Mouse (Mus musculus) G1E-ER4 (cell line): ENCODE measurements around the gene Traf6. TPM values are rescaled to one million over a fixed set of nuclear protein-coding genes. Genes with fewer than 3 reads are reported as not detected.

Experiments used
- GATA1 ChIP-seq: IDR thresholded peaks from one replicate; pipeline ENCODE4 v1.8.0; 2012; ENCODE audit warnings: low read length, inconsistent platforms
- polyA plus RNA-seq: library from polyadenylated mRNA; stranded (reverse); fragments of >175 nt; gene quantifications from 2 replicates; pipeline ENCODE4 v1.2.3, GENCODE M21; 2012

Traf6 gene
- polyA plus RNA-seq, 1 experiment = 2.5 TPM

DNA sequence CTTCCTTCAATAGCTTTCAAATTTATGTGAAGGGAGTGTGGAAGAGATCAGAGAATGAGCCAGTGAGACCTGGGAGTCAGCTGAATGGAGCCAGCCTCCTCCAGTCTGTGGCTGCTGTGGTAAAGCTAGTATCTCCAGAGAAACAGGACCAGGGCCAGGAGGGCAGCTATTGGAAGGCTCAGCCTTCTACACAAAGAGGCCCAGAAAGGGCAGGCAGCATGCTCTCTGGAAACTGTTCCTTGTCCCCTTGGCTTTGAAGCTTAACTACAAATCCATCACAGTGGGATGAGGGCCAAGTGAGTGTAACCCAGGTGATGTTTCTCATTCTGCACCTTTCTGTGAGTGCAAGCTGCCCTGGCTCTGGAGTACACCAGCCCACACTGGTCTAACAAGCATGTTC is 49.6 kb downstream of the Traf6 start:
- TF ChIP-seq GATA1 = no peak

DNA sequence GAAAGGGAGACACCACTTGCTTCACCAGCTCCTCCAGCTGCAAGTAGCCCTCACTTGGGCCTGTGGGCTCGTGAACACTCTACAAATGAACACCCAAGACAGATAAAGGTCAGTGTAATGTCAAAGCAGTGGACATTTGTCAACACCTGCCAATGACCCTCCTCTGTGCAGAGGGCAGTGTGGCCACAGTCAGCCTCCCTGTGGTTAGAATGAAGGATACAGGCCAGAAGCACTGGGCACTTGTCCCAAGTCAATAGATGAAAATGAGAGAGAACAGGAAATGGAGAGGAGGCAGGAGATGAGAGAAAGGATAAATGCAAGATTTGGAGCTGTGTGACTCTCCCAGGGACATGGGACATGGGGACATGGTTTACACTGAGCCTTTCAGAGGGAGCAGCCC is 51.2 kb downstream of the Traf6 start:
- no peak for TF ChIP-seq GATA1

DNA sequence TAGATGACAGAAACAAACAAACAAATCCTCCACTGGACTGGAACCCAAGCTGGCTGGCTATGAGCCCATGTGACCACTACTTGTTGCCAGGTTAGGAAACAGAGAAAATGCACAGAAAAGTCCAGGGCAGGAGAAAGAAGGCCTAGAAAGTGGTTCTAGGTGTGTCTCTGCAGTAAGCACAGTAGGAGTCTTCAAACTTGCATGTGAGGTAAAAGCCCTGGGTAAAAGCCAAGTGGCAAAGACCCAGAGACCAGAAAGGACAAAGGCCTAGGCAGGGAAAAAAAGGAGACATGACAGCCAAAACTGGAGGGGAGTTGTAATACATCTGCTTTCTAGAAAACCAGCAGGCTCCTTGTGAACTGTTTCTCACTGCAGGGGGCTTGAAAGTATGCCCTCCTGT is 52.7 kb downstream of the Traf6 start:
- no peak for TF ChIP-seq GATA1

DNA sequence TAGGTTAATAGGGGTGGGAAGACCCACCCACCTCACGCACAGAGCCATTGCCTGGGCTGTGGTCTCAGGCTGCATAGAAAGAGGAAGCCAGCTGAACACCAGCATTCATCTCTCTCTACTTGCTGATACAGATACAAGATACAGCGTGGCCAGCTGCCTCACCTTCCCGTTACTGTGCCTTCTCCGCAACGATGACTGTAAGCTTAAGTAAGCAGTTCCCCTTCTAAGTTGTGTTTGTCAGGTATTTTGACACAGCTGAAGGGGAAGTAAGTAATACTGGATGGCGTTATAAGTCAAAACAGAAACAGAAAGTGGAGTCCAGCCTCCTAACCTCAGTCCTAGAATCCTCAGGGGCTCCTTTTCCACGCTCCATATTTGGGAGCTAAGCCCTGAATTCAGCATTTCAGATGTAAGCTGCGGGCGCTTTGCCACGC is 54.6 kb downstream of the Traf6 start:
- TF ChIP-seq GATA1 = no peak

DNA sequence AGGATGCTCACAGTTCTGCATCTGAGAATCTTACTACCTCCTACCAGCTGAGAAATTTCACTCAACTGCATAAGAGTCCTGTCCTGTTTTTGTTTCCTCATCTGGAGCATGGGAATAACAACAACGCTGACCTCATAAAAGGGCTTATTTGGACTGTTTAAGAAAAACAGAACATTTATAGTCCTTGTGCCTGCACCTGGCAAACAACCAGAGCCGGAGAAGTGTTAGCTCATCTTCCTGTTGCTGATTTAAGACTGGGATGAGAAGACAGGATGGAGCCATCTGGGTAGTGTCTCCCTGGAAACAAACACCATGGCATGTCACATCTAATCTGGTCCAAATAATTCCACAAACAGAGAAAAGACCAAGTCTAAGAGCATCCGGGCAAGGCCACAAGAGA is 55.3 kb downstream of the Traf6 start:
- no peak for TF ChIP-seq GATA1

DNA sequence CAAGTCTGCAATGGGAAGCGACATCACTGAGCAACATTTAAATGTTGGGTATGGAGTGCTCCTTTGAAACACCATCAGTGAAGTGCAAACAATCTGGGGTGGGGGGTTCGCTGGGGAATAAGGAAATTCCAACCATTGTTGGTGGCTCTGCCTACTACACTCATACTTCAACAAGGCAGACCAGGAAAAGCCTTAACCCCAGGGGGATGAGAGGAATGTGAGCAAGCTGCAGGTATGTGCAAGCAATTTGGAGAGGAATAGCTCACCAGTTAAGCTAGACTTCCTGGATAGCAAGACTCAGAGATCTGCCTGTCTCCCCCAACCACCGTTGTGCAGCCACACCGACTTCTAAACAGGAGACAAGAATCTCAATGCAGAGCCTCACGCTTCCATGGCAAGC is 61.7 kb downstream of the Traf6 start:
- no peak for TF ChIP-seq GATA1

DNA sequence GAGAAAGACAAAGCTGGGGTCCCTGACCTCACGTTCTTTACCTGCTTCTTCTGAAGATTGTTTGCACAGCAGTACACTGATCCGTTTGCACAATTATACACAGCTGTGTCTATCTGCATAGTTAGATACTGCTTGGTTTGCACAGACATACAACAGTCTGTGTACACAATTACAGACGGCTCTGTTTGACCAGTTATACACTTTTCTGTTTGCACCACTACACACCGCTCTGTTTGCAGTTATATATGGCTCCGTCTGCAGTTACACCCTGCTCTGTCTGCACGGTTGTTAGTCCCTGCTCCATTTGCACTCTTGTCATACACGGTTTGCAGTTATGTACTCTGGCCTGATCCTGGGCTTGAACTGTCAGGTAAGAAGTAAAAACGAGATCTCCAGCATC is 63.4 kb downstream of the Traf6 start:
- no peak for TF ChIP-seq GATA1

DNA sequence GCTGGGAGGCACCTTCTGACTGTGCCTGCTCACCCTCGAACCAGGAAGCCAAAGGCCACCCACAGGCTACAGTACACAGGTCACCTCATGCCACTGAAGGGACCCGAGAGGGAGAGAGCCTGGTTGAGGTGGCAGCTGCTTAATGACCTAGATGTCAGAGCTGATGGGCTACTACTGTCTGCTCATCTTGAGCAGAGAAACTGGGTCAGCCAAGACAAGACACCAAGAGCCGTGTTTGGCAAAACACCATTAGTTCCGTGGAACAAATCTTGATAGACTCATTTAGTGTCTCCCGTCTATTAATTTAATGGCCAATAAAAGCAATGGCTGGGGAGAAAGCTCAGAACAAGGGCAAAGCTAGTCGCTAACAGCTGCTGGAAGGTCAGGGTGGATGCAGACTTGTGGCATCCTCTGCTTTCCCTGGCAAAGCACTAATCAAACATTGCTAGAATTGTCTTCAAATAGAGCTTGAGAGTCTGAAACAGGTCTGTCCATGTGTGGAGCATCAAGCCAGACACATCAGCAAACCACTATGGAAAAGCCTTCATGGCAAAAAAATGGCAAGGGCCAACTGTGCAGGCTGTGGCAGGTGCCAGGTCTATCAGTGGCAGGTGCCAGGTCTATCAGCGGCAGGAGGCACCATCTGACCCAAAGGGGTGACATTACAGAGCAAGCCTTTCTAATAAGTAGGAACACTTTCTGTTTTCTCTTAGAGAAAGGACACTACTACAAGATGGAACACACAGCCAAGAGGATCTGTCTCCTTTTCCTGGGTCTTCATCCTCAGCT is 64.0 kb downstream of the Traf6 start:
- TF ChIP-seq GATA1 = no peak

DNA sequence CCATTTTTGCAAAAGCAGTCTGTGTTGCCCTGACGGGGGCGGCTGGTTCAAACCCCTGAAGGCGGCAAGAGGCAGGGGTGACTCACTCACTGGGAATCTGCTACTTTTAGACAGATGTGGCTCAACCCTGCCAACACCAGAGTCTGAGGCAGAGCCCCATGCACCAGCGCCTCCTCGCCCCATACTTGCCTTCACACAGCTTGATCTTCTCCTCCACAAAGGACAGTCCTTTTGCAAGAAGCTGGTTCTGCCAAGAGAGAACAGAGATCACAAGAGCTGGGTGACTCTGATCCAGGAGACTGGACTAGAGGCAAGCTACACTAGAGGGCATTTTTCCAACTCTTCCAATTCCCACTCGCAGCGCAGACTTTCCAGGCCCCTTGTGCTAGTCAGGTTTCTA is 68.3 kb downstream of the Traf6 start:
- TF ChIP-seq GATA1 = no peak

Other genes starting within 250 kb of the Traf6 start
- gene Rag2, start 53.7 kb upstream of the Traf6 start, polyA plus RNA-seq = not detected in 2 replicates
- gene Rag1, start 28.9 kb upstream of the Traf6 start, polyA plus RNA-seq = not detected in 2 replicates
- 0.77 and 1.3 TPM in 2 replicates for gene B230118H07Rik, start 28.9 kb upstream of the Traf6 start, polyA plus RNA-seq
- not detected in 2 replicates for gene Prr5l, start 204.6 kb downstream of the Traf6 start, polyA plus RNA-seq
- 15.5 and 54.0 TPM in 2 replicates for gene Commd9, start 207.8 kb downstream of the Traf6 start, polyA plus RNA-seq